Mouse (Mus musculus) bone marrow macrophage, adult 2 months (primary cell): ENCODE measurements at regions not wholly inside any gene's neighbourhood (a gene's known extent, or its start where the extent isn't known, plus 50 kb on each side); places are given as distances from the start of the nearest gene placed in this dataset.

ENCODE experiments used
- CTCF ChIP-seq: IDR thresholded peaks from 2 replicates; pipeline ENCODE4 v1.5.1; 2012; ENCODE audit warnings: low read depth, mild to moderate bottlenecking, low read length, moderate library complexity
- POLR2A ChIP-seq: IDR thresholded peaks from 2 replicates; pipeline ENCODE4 v1.6.1; 2012; ENCODE audit warnings: mild to moderate bottlenecking, low read depth, low read length, borderline replicate concordance

GRCm38 (mm10) chr3:54560056-54560922, 132.3 kb upstream of the Supt20 start:
- TF ChIP-seq CTCF (no peak), POLR2A (no peak)
